Mouse (Mus musculus) stomach, embryonic 16.5 days (tissue): ENCODE measurements around the gene Dbr1. TPM values are rescaled to one million over a fixed set of nuclear protein-coding genes. Genes with fewer than 3 reads are reported as not detected.
"Not testable (repeated sequence)": the region's sequence is repeated elsewhere in the genome, so short reads cannot be mapped to it uniquely, and the experiment has no call there.

Experiments
- ATAC-seq: fragments of 200-750 bp; cut with Nextera tagmentation; 2 replicates; pipeline ENCODE4 v1.8.0; 2017; ENCODE audit warnings: moderate number of reproducible peaks, moderate TSS enrichment; ENCODE audit not compliant: insufficient read depth, low FRiP score
- H3K27ac ChIP-seq: fragments of 300-500 bp; sonication (generic); 2 replicates; pipeline ENCODE4 v1.5.1; 2014; ENCODE audit warnings: low read length
- H3K27me3 ChIP-seq: fragments of 300-500 bp; sonication (generic); 2 replicates; pipeline ENCODE4 v1.6.1; 2014; ENCODE audit warnings: low read length, control low read depth, mixed read lengths; ENCODE audit not compliant: control insufficient read depth, insufficient read depth
- H3K36me3 ChIP-seq: fragments of 300-500 bp; sonication (generic); 2 replicates; pipeline ENCODE4 v1.6.1; 2014; ENCODE audit warnings: low read length; ENCODE audit not compliant: control insufficient read depth, insufficient read depth
- H3K4me1 ChIP-seq: fragments of 300-500 bp; sonication (generic); 2 replicates; pipeline ENCODE4 v1.6.1; 2014; ENCODE audit warnings: low read length, control low read depth, mixed read lengths; ENCODE audit not compliant: control insufficient read depth, insufficient read depth
- H3K4me2 ChIP-seq: fragments of 300-500 bp; sonication (generic); 2 replicates; pipeline ENCODE4 v1.6.1; 2014; ENCODE audit warnings: low read depth, low read length, mixed read lengths
- H3K4me3 ChIP-seq: fragments of 300-500 bp; sonication (generic); replicated peaks from 2 replicates; pipeline ENCODE4 v1.5.1; 2014; ENCODE audit warnings: mild to moderate bottlenecking, low read length
- H3K9ac ChIP-seq: fragments of 300-500 bp; sonication (generic); 2 replicates; pipeline ENCODE4 v1.6.1; 2014; ENCODE audit warnings: low read length
- H3K9me3 ChIP-seq: fragments of 300-500 bp; sonication (generic); replicated peaks from 2 replicates; pipeline ENCODE4 v1.6.1; 2016; ENCODE audit warnings: low read length, control low read depth; ENCODE audit not compliant: control insufficient read depth
- WGBS: fragments of 180-500 bp; shearing (Covaris S2); extraction: QIAGEN DNeasy Blood & Tissue Kit; methylation state at CpG from one replicate; pipeline ENCODE4 v1.1.7; 2014; 5-methylcytosine and 5-hydroxymethylcytosine counted together
- polyA plus RNA-seq: library from polyadenylated mRNA; unstranded; fragments of >200 nt; fragmentation: Nextera tagmentation; extraction: Ambion mirVana; gene quantifications from 2 replicates; pipeline ENCODE4 v1.2.1, GENCODE M21; 2015

Dbr1 gene
- polyA plus RNA-seq, 1 experiment from 2014 or later, result 28.6 TPM

DNA sequence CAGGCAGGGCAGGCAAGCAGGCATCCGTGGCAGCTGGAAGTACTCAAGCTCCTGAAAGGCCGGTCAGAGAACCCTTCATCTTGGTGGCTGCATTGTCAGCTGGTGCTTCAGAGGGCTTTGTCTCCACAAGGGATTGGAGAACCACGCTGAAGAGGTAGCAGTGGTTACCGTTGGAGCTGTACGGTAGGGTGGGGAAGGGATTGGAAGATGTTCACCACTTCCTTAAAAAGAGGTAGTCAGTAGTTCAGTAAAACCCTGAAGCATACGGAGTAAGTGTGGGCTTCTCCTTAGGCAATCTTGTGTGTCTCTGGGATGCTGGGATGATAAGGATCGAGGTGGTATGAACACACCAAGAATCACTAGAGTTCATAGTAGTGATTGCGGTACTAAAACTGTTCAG, 15.5 kb downstream of the Dbr1 start:
- Histone ChIP-seq H3K9me3 (no peaks in the 10 kb centered on the region), H3K27ac (no peak overlapping the region), H3K4me1 (no peaks in the 10 kb centered on the region), H3K9ac (no peak overlapping the region), H3K4me3 (no peak overlapping the region), H3K27me3 (no peaks in the 10 kb centered on the region; the same call in 1 of the 2 replicates), H3K36me3 (no peaks in the 10 kb centered on the region), H3K4me2 (no peak overlapping the region)
- WGBS, result 69% methylated on average over 8 of the region's 8 CpGs
- ATAC-seq, result no peak

DNA sequence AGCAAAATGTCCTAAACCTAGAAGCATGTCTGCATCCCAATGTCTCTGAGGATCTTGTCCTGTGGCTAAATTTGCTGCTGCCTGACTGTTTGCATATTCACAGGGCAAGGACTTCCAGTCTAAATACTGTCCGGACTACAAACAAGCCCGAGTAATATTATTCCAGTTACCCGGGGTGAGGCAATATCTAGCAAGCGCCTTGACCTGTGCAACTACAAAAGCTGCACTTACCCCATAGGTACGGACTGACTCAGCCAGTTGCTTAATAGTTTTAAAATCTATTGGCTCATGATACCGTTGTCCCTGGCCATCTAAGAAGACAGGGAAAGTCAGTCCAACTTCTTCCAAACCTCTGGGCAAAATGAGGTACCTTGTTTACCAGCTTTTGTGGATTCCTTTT, 23.5 kb downstream of the Dbr1 start:
- H3K9me3 ChIP-seq, H3K4me1 ChIP-seq, H3K27ac ChIP-seq, H3K4me2 ChIP-seq, H3K4me3 ChIP-seq, H3K9ac ChIP-seq, H3K36me3 ChIP-seq, ATAC-seq, H3K27me3 ChIP-seq: not testable (repeated sequence)
- 93% methylated on average over 6 of the region's 6 CpGs for WGBS

DNA sequence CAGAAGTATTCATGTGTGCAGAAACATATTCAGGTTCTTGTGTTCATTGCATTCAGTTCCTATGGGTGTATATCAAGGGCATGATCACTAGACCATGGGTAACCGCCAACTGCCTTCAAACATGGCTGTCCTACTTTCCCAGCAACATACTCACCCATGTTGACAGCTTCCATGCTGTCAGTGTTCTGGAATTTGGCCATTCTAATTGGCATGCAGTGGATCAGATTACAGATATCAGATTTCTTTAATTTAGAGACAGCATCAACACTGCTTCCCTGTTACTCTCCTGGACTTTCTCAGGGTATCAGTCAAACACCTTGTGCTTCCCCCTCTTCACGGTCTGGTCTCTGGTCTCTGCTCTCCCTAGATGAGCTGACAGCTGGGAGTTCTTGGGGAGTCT, 28.0 kb downstream of the Dbr1 start:
- 68% methylated on average over 2 of the region's 2 CpGs for WGBS
- H3K4me1 ChIP-seq, result no peaks in the 10 kb centered on the region

DNA sequence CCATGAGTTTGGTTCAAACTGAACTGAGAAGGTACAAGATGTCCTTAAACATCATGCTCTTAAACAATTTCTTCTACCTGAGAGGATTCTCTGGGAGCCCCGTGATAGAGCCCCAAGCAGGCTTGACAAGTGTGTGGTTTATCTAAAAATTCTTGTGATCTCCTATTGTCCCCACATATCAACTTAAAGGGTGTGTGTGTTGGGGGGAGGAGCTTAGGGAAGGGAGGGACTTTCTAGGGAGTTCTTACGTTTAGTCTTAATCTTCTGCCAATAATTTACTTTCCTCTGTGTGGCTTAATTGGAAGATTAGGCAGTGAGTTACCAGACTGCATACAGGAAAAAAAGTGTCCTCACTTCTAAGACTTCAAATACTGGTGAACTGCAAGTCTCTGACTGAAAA, 36.6 kb downstream of the Dbr1 start, which contains the start of gene A4gnt:
TSS of gene A4gnt (plus strand) at position 301 of the 400 bp plus-strand sequence.
- WGBS, result 33% methylated on average over 2 of the region's 2 CpGs
- Histone ChIP-seq H3K27ac (no peak within 1 kb of the TSS), H3K27me3 (no peaks in the 10 kb centered on the region), H3K4me2 (no peak within 1 kb of the TSS), H3K36me3 (no peaks in the 10 kb centered on the region), H3K4me3 (no peak within 1 kb of the TSS), H3K9ac (no peak within 1 kb of the TSS; the same call in 1 of the 2 replicates), H3K9me3 (no peaks in the 10 kb centered on the region), H3K4me1 (no peaks in the 10 kb centered on the region)
- peak; percentile 50; the same call in 1 of the 2 replicates for ATAC-seq

More for the DNA sequence above, 28.0 kb downstream of the Dbr1 start:
- H3K36me3 ChIP-seq, result no peaks in the 10 kb centered on the region
- no peaks in the 10 kb centered on the region for H3K27me3 ChIP-seq
- no peak overlapping the region for H3K4me2 ChIP-seq
- H3K27ac ChIP-seq, result no peak overlapping the region
- H3K9me3 ChIP-seq, result no peaks in the 10 kb centered on the region
- no peak for ATAC-seq
- H3K4me3 ChIP-seq, result no peak overlapping the region
- no peak overlapping the region for H3K9ac ChIP-seq

GRCm38 (mm10) chr9:99619688-99620087, 44.1 kb downstream of the Dbr1 start:
- WGBS, result 92% methylated on average over 7 of the region's 8 CpGs

DNA sequence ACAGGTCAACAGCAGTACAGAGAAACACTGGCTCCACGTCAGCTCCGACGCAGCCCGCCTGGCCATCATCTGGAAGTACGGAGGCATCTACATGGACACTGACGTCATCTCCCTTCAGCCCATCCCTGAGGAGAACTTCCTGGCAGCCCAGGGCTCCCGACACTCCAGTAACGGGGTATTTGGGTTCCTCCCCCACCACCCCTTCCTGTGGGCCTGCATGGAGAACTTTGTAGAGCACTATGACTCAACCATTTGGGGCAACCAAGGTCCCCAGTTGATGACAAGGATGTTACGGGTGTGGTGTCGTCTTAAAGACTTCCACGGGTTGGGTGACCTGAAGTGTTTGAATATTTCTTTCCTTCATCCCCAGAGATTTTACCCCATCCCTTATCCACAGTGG, 44.6 kb downstream of the Dbr1 start:
- H3K27me3 ChIP-seq, result no peaks in the 10 kb centered on the region
- H3K9me3 ChIP-seq, result no peaks in the 10 kb centered on the region
- no peak overlapping the region for H3K27ac ChIP-seq
- no peak overlapping the region for H3K4me3 ChIP-seq
- H3K9ac ChIP-seq, result no peak overlapping the region
- no peak for ATAC-seq
- H3K4me2 ChIP-seq, result no peak overlapping the region
- no peaks in the 10 kb centered on the region for H3K4me1 ChIP-seq
- WGBS, result 88% methylated on average over 11 of the region's 11 CpGs
- no peaks in the 10 kb centered on the region for H3K36me3 ChIP-seq

More at GRCm38 (mm10) chr9:99619688-99620087, 44.1 kb downstream of the Dbr1 start:
- no peak for ATAC-seq
- no peak overlapping the region for H3K9ac ChIP-seq
- no peaks in the 10 kb centered on the region for H3K27me3 ChIP-seq
- H3K4me1 ChIP-seq, result no peaks in the 10 kb centered on the region
- H3K36me3 ChIP-seq, result no peaks in the 10 kb centered on the region
- H3K4me2 ChIP-seq, result no peak overlapping the region
- no peaks in the 10 kb centered on the region for H3K9me3 ChIP-seq
- no peak overlapping the region for H3K27ac ChIP-seq
- H3K4me3 ChIP-seq, result no peak overlapping the region

DNA sequence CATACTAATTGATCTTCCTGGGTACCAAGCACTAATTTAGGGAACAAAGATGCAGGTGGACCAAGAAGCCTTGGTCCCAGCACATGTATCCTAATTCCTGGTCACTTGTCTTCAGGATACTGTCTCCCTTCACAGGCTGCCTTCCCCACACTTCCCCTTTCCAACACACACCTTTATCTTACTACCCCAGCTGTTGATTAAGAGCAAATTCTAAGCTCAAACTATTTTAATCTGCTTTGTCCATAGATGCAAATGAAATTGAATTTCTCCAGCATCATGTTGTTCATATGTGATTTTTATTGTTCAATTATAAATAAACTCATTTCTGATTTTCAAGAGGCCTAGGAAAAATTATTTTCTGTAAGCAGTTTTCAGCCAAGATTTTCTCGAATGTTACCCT, 46.4 kb downstream of the Dbr1 start:
- H3K36me3 ChIP-seq, result no peaks in the 10 kb centered on the region
- H3K27ac ChIP-seq, result no peak overlapping the region
- no peak overlapping the region for H3K4me2 ChIP-seq
- WGBS, result 84% methylated on average over 1 of the region's 1 CpGs
- H3K4me3 ChIP-seq, result no peak overlapping the region
- ATAC-seq, result no peak
- no peaks in the 10 kb centered on the region for H3K4me1 ChIP-seq
- H3K9me3 ChIP-seq, result no peaks in the 10 kb centered on the region
- no peak overlapping the region for H3K9ac ChIP-seq
- no peaks in the 10 kb centered on the region for H3K27me3 ChIP-seq

DNA sequence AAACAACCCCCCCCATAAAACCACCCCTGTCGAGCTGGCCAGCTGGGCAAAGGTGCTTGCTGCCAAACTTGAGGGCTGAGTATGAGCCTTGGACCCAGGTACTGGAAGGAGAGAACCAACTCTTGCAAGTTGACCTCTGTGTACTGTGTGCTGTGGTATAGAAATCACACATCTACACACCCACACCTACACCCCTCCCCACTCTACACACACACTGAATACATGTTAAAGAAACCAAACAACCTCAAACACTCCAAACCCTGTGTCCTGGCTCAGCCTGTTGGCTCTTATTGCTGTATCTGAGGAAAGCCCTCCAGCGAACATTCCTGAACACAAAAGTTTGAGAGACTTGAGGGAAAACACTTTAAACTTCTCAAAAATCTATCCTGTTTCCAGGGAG, 47.4 kb downstream of the Dbr1 start:
- no peaks in the 10 kb centered on the region for H3K4me1 ChIP-seq
- 28% methylated on average over 2 of the region's 2 CpGs for WGBS
- H3K27me3 ChIP-seq, result no peaks in the 10 kb centered on the region
- H3K9me3 ChIP-seq, result no peaks in the 10 kb centered on the region
- no peak overlapping the region for H3K27ac ChIP-seq
- ATAC-seq, result no peak
- no peaks in the 10 kb centered on the region for H3K36me3 ChIP-seq
- H3K4me2 ChIP-seq, result no peak overlapping the region
- no peak overlapping the region for H3K4me3 ChIP-seq
- no peak overlapping the region for H3K9ac ChIP-seq

DNA sequence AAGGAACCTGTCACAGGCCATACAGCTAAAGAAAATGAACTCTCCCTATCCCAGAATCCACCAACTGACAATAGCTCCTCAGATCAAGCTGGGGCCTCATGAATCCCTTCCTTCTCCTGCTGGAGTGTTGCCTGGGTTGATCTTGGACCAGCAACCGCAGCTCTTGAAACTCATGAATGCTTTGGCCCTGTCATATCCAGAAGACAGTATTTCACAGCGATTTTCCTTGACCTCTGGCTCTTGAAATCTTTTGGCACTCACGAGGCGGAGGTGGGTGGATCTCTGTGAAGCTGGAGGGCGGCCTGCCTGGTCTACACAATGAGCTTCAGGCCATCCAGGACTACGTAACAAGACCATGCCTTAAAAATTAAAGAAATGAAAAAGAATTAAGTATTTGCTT, 48.5 kb downstream of the Dbr1 start:
- WGBS, result 73% methylated on average over 6 of the region's 6 CpGs
- Histone ChIP-seq H3K27ac (no peak overlapping the region), H3K9ac (no peak overlapping the region), H3K27me3 (no peaks in the 10 kb centered on the region), H3K36me3 (no peaks in the 10 kb centered on the region), H3K4me1 (0 out of 2 replicates have a peak, but pooled peaks cover 2% of the 10 kb centered on the region), H3K4me3 (no peak overlapping the region), H3K4me2 (no peak overlapping the region), H3K9me3 (no peaks in the 10 kb centered on the region)
- no peak for ATAC-seq

DNA sequence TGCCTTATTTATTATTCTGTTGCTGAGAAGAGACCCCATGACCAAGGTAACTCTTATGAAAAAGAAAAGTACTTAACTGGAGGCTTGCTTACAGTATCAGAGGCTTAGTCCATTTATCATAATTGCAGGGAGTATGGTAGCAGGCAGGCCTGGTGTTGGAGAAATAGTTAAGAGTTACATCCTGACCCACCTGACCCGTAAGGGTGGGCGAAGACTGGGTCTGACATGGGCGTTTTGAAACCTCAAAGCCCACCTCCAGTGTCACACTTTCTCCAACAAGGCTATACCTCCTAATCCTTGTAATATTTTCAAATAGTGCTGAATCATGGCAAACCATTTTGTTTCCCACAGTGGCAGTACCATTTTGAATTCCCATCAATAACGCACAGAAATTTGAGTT, 53.0 kb downstream of the Dbr1 start:
- no peak for ATAC-seq
- Histone ChIP-seq H3K27ac (peak overlapping the region; percentile 92), H3K4me2 (peak overlapping the region; percentile 78), H3K4me3 (peak overlapping the region; percentile 66; the same call in 1 of the 2 replicates), H3K36me3 (no peaks in the 10 kb centered on the region), H3K9ac (peak overlapping the region; percentile 69; the same call in 1 of the 2 replicates), H3K4me1 (peaks cover 21% of the 10 kb centered on the region), H3K9me3 (no peaks in the 10 kb centered on the region), H3K27me3 (no peaks in the 10 kb centered on the region)
- WGBS, result 55% methylated on average over 4 of the region's 4 CpGs
